Mouse (Mus musculus): ENCODE measurements around the gene Slc25a44. TPM values are rescaled to one million over a fixed set of nuclear protein-coding genes. Genes with fewer than 3 reads are reported as not detected.

The Slc25a44 gene
- total RNA-seq, 1 experiment = 13.6 TPM

DNA sequence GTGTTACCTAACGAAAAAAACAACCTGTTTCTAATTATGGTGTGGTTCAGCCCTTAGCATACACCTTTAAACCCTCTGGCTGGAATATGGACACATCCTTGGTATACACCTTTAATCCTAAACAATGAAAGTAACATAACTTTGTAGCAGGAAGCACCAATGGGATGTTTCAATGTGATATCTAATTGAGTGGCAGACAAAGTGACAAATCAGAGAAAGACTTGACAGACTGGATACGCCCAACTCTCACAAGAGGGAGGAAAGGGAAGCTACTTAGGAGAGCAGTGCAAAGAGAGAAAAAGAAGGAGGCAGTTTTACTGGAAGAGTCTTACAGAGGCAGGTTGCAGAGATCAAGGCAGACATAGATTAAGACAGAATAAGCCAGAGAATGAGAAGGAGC, 44.5 kb upstream of the Slc25a44 start:
- in situ Hi-C loops (cut with MboI; ENCODE audit: low sequenced_read_pairs in 2 of 2, unreplicated experiment in 2 of 2) = loop anchor here in 1 of 2 experiments (5.0 kb wide), 1 partner anchor 62 kb away; no protein-coding TSS in a partner anchor
- Histone ChIP-seq H3K4me3 (ENCODE audit: insufficient read depth in 1 of 2, low read depth in 1 of 2, low read length in 2 of 2, poor library complexity in 1 of 2, severe bottlenecking in 1 of 2) (no peak overlapping the region), H3K9me3 (ENCODE audit: control insufficient read depth, insufficient read depth, low read depth, low read length) (no peaks in the 10 kb centered on the region)

DNA sequence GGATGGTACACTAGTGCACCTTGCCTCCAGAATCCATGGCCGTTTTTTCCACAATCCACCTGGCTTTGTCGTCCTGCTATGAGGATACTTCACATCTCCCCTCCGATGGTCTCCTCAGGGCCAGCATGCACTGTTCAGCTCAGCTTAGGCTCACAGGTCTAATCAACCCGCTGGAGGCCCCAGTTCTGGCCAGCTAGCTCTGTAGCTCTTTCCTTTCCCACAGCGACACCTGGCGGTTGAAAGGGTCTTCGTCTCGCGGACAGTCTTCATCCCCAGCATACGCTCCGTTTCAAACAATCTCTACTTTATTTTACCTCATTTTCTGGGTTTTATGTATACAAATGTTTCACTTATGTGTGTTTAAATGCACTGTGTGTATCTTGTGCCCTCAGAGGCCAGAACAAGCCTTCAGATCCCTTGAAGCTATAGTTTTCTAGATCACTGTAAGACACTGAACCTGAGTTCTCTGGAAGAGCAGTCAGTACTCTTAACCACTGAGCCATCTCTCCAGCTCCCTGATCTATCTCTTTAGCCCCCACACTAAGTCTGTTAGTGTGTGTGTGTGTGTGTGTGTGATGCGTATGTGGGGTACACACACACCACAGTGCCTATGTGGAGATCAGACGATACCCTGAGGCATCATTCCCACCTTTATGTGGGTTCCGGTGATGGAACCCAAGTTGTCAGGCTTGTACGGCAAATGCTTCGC, 42.3 kb upstream of the Slc25a44 start:
- no peaks in the 10 kb centered on the region for H3K36me3 ChIP-seq (ENCODE audit: control insufficient read depth, insufficient read depth, low read length, poor library complexity, severe bottlenecking)
- H3K9me3 ChIP-seq (ENCODE audit: control insufficient read depth, insufficient read depth, low read depth, low read length) = no peaks in the 10 kb centered on the region
- TF ChIP-seq CHD2 (IDR thresholded peaks at IDR 0.05; ENCODE audit: low read depth, low read length) = no peak
- no peak for TF ChIP-seq HCFC1 (IDR thresholded peaks at IDR 0.05; ENCODE audit: borderline replicate concordance, insufficient read depth, low read length)
- peak; percentile 84 for TF ChIP-seq ZC3H11A (IDR thresholded peaks at IDR 0.05; ENCODE audit: borderline replicate concordance, low read depth, low read length)
- H3K9ac ChIP-seq (ENCODE audit: insufficient read depth, low read depth, low read length, poor library complexity, severe bottlenecking) = no peak overlapping the region
- H3K4me1 ChIP-seq (ENCODE audit: control insufficient read depth in 2 of 2, insufficient read depth in 2 of 2, low read length in 2 of 2, poor library complexity in 1 of 2) = peaks cover 0 to 5% of the 10 kb centered on the region in 2 experiments; a peak in 2 of 4 replicates
- H3K4me3 ChIP-seq (ENCODE audit: insufficient read depth in 1 of 2, low read depth in 1 of 2, low read length in 2 of 2, poor library complexity in 1 of 2, severe bottlenecking in 1 of 2) = no peak overlapping the region
- no peak overlapping the region for H3K27ac ChIP-seq (ENCODE audit: insufficient read depth, low read depth, low read length, poor library complexity, severe bottlenecking)
- in situ Hi-C loops (cut with MboI; ENCODE audit: low sequenced_read_pairs in 2 of 2, unreplicated experiment in 2 of 2) = loop anchor here in 1 of 2 experiments (5.0 kb wide), 1 partner anchor 60 kb away; no protein-coding TSS in a partner anchor
- DNase-seq (ENCODE audit: low read depth, low spot score) = peak; percentile 78

More for the DNA sequence above, 44.5 kb upstream of the Slc25a44 start:
- Histone ChIP-seq H3K9ac (ENCODE audit: insufficient read depth, low read depth, low read length, poor library complexity, severe bottlenecking) (no peak overlapping the region), H3K4me1 (ENCODE audit: control insufficient read depth in 2 of 2, insufficient read depth in 2 of 2, low read length in 2 of 2, poor library complexity in 1 of 2) (peaks cover 0 to 5% of the 10 kb centered on the region in 2 experiments; a peak in 2 of 4 replicates), H3K36me3 (ENCODE audit: control insufficient read depth, insufficient read depth, low read length, poor library complexity, severe bottlenecking) (no peaks in the 10 kb centered on the region), H3K27ac (ENCODE audit: insufficient read depth, low read depth, low read length, poor library complexity, severe bottlenecking) (no peak overlapping the region)
- DNase-seq (ENCODE audit: low read depth, low spot score) = no peak
- TF ChIP-seq ZNF384 (IDR thresholded peaks at IDR 0.05; ENCODE audit: low read depth, low read length) = no peak
- no peak for TF ChIP-seq CHD2 (IDR thresholded peaks at IDR 0.05; ENCODE audit: low read depth, low read length)
- no peak for TF ChIP-seq ZC3H11A (IDR thresholded peaks at IDR 0.05; ENCODE audit: borderline replicate concordance, low read depth, low read length)
- TF ChIP-seq HCFC1 (IDR thresholded peaks at IDR 0.05; ENCODE audit: borderline replicate concordance, insufficient read depth, low read length) = no peak
- TF ChIP-seq MAFK (IDR thresholded peaks at IDR 0.05; ENCODE audit: insufficient read depth, low read depth, low read length) = no peak

DNA sequence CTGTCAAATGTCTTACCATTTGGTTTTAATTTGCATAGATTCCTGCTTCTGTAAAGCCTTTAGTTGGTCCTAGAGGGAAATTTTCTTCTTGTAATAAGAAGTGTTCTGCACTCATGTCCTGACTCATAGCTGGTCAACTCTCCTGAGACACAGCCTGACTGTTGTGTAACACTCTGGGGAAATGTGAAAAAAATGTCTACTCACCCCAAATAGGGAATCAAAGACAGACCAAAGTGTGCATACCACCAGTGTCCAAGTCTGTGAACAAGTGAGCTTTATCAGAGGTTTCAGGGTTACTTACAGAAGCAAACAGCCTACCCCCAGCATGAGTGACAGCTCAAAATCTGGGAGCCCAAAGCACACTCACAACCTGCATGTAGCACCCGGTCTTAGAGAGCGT, 40.2 kb upstream of the Slc25a44 start:
- no peak for DNase-seq (ENCODE audit: low read depth, low spot score)
- no peaks in the 10 kb centered on the region for H3K36me3 ChIP-seq (ENCODE audit: control insufficient read depth, insufficient read depth, low read length, poor library complexity, severe bottlenecking)
- in situ Hi-C loops (cut with MboI; ENCODE audit: low sequenced_read_pairs in 2 of 2, unreplicated experiment in 2 of 2) = loop anchor here in 1 of 2 experiments (5.0 kb wide), 1 partner anchor 58 kb away; no protein-coding TSS in a partner anchor
- no peak overlapping the region for H3K4me3 ChIP-seq (ENCODE audit: insufficient read depth in 1 of 2, low read depth in 1 of 2, low read length in 2 of 2, poor library complexity in 1 of 2, severe bottlenecking in 1 of 2)
- no peak for TF ChIP-seq HCFC1 (IDR thresholded peaks at IDR 0.05; ENCODE audit: borderline replicate concordance, insufficient read depth, low read length)
- no peak for TF ChIP-seq CHD2 (IDR thresholded peaks at IDR 0.05; ENCODE audit: low read depth, low read length)
- TF ChIP-seq ZNF384 (IDR thresholded peaks at IDR 0.05; ENCODE audit: low read depth, low read length) = no peak
- TF ChIP-seq MAFK (IDR thresholded peaks at IDR 0.05; ENCODE audit: insufficient read depth, low read depth, low read length) = no peak
- no peak for TF ChIP-seq ZC3H11A (IDR thresholded peaks at IDR 0.05; ENCODE audit: borderline replicate concordance, low read depth, low read length)
- H3K9me3 ChIP-seq (ENCODE audit: control insufficient read depth, insufficient read depth, low read depth, low read length) = no peaks in the 10 kb centered on the region
- no peak overlapping the region for H3K27ac ChIP-seq (ENCODE audit: insufficient read depth, low read depth, low read length, poor library complexity, severe bottlenecking)
- peaks cover 0 to 5% of the 10 kb centered on the region in 2 experiments; a peak in 2 of 4 replicates for H3K4me1 ChIP-seq (ENCODE audit: control insufficient read depth in 2 of 2, insufficient read depth in 2 of 2, low read length in 2 of 2, poor library complexity in 1 of 2)
- H3K9ac ChIP-seq (ENCODE audit: insufficient read depth, low read depth, low read length, poor library complexity, severe bottlenecking) = no peak overlapping the region

DNA sequence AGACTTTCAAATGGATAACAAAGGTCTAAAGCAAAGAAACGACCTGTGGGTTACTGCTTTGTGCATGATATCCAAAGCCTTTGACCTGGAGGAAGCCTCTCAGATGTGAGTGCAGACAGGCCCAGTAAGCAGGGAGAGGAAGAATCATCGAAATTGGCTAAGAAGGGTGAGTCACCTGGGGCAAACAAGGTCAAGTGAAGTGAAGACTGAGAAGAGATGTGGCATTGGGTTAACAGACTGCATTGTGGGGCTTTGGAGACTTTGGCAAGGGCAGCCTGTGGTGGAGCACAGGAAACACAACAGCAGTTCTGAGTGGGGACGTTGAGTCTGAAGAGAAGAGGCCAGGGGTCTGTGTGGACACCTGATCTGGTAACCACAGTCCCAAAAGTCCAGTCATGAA, 39.5 kb upstream of the Slc25a44 start:
- Histone ChIP-seq H3K4me3 (ENCODE audit: insufficient read depth in 1 of 2, low read depth in 1 of 2, low read length in 2 of 2, poor library complexity in 1 of 2, severe bottlenecking in 1 of 2) (no peak overlapping the region), H3K36me3 (ENCODE audit: control insufficient read depth, insufficient read depth, low read length, poor library complexity, severe bottlenecking) (no peaks in the 10 kb centered on the region), H3K27ac (ENCODE audit: insufficient read depth, low read depth, low read length, poor library complexity, severe bottlenecking) (no peak overlapping the region), H3K9me3 (ENCODE audit: control insufficient read depth, insufficient read depth, low read depth, low read length) (no peaks in the 10 kb centered on the region), H3K9ac (ENCODE audit: insufficient read depth, low read depth, low read length, poor library complexity, severe bottlenecking) (no peak overlapping the region), H3K4me1 (ENCODE audit: control insufficient read depth in 2 of 2, insufficient read depth in 2 of 2, low read length in 2 of 2, poor library complexity in 1 of 2) (peaks cover 0 to 5% of the 10 kb centered on the region in 2 experiments; a peak in 2 of 4 replicates)
- TF ChIP-seq ZNF384 (IDR thresholded peaks at IDR 0.05; ENCODE audit: low read depth, low read length) (no peak), MAFK (IDR thresholded peaks at IDR 0.05; ENCODE audit: insufficient read depth, low read depth, low read length) (no peak), ZC3H11A (IDR thresholded peaks at IDR 0.05; ENCODE audit: borderline replicate concordance, low read depth, low read length) (no peak), HCFC1 (IDR thresholded peaks at IDR 0.05; ENCODE audit: borderline replicate concordance, insufficient read depth, low read length) (no peak)
- in situ Hi-C loops (cut with MboI; ENCODE audit: low sequenced_read_pairs in 2 of 2, unreplicated experiment in 2 of 2) = no loop called here
- DNase-seq (ENCODE audit: low read depth, low spot score) = no peak

Data from ES-E14 (cell line).